Mouse (Mus musculus) C2C12 (cell line): Measurements from ENCODE around the gene Sh3pxd2a. TPM values are rescaled to one million over a fixed set of nuclear protein-coding genes. Genes with fewer than 3 reads are reported as not detected.

Experiments
- H3K27me3 ChIP-seq: one replicate; pipeline ENCODE4 v1.6.1; 2011; ENCODE audit not compliant: control insufficient read depth, insufficient read depth, insufficient read length
- H3K36me3 ChIP-seq: one replicate; pipeline ENCODE4 v1.6.1; 2011; ENCODE audit not compliant: control insufficient read depth, insufficient read depth
- H3K4me3 ChIP-seq: one replicate; pipeline ENCODE4 v1.5.1; 2011; ENCODE audit warnings: mild to moderate bottlenecking, control low read depth; ENCODE audit not compliant: poor library complexity, insufficient read depth, severe bottlenecking
- H3K79me2 ChIP-seq: one replicate; pipeline ENCODE4 v1.6.1; 2011; ENCODE audit not compliant: control insufficient read depth, insufficient read depth
- H3K79me3 ChIP-seq: one replicate; pipeline ENCODE4 v1.6.1; 2011; ENCODE audit warnings: low read depth, control low read depth
- H3ac ChIP-seq: one replicate; pipeline ENCODE3; 2011; ENCODE audit warnings: low read depth; ENCODE audit not compliant: control insufficient read depth, insufficient read length
- CEBPB ChIP-seq: IDR thresholded peaks from one replicate; pipeline ENCODE4 v1.6.1; 2011; ENCODE audit warnings: low read depth, mild to moderate bottlenecking, control low read depth, moderate library complexity
- CTCF ChIP-seq: IDR thresholded peaks from one replicate; pipeline ENCODE4 v1.5.1; 2011; ENCODE audit not compliant: control insufficient read depth, insufficient read depth, insufficient read length
- FOSL1 ChIP-seq: IDR thresholded peaks from one replicate; pipeline ENCODE4 v1.8.0; 2011; ENCODE audit warnings: mild to moderate bottlenecking, low read length; ENCODE audit not compliant: poor library complexity, insufficient read depth, severe bottlenecking
- MAX ChIP-seq: IDR thresholded peaks from one replicate; pipeline ENCODE4 v1.6.1; 2011; ENCODE audit warnings: mild to moderate bottlenecking, control low read depth
- MYOD1 ChIP-seq: IDR thresholded peaks from one replicate; pipeline ENCODE4 v1.6.1; 2011; ENCODE audit warnings: low read depth; ENCODE audit not compliant: control insufficient read depth, insufficient read length
- MYOG ChIP-seq: IDR thresholded peaks from one replicate; pipeline ENCODE4 v1.6.1; 2011; ENCODE audit not compliant: control insufficient read depth, insufficient read length; ENCODE audit errors: extremely low read depth
- USF1 ChIP-seq: IDR thresholded peaks from one replicate; pipeline ENCODE4 v1.6.1; 2011; ENCODE audit warnings: low read depth, mild to moderate bottlenecking, control low read depth, moderate library complexity
- polyA plus RNA-seq: library from polyadenylated mRNA; unstranded; fragments of >200 nt; fragmentation: generic; extraction: Trizol; gene quantifications from one replicate; pipeline ENCODE4 v1.2.1, GENCODE M21; 2012; ENCODE audit warnings: missing spikeins

The Sh3pxd2a gene
- polyA plus RNA-seq, 1 experiment: 22.2 TPM

DNA sequence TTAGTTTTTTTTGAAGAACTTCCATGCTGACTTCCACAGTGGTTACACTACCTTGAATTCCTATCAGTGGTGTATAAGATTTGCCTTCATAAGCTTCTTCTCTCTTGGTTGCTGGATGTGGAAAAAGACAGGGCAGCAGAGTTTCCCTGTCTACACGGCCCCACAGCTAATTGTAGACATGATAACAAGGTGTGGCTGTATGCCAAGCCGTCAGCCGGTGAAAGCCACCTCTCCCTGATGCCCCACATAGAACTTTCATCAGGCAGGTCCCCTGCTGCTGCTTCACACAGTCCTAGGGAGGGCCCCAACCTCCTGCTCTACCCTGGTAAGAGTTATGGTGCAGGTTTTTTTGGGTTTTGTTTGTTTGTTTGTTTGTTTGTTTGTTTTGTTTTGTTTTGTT is 4.5 kb upstream of the Sh3pxd2a start:
- Histone ChIP-seq H3K27me3 (no peaks in the 10 kb centered on the region), H3K79me3 (no peaks in the 10 kb centered on the region), H3ac (no peak overlapping the region), H3K4me3 (no peak overlapping the region), H3K36me3 (no peaks in the 10 kb centered on the region), H3K79me2 (no peaks in the 10 kb centered on the region)
- TF ChIP-seq MYOG: no peak
- no peak for TF ChIP-seq MYOD1
- no peak for TF ChIP-seq CEBPB
- no peak for TF ChIP-seq FOSL1
- TF ChIP-seq MAX: no peak
- TF ChIP-seq USF1: no peak
- no peak for TF ChIP-seq CTCF

DNA sequence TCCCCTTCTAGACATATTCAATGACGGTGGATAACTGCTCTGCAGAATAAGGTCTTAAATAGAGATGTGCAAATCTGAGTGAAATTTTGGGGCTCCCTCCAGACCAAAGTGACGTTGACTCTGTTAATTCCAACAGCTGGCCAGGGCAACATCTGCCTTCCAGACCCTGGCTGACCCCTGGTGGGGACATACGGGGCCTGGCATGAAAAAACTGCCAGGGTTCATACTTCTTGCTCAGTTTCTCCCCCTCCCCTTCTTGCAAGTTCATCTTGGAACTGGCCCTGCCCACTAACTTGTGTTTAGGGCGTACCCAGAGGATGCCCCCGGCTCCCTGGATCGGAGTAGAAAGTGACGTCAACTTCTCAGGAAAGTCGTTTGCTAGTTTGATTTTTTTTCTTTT is 2.6 kb upstream of the Sh3pxd2a start:
- H3K36me3 ChIP-seq: no peaks in the 10 kb centered on the region
- peaks cover 12% of the 10 kb centered on the region for H3K79me2 ChIP-seq
- H3K4me3 ChIP-seq: no peak overlapping the region
- H3K79me3 ChIP-seq: peaks cover 3% of the 10 kb centered on the region
- H3K27me3 ChIP-seq: no peaks in the 10 kb centered on the region
- no peak for TF ChIP-seq MAX
- TF ChIP-seq CEBPB: no peak
- no peak for TF ChIP-seq MYOD1
- TF ChIP-seq MYOG: no peak
- no peak for TF ChIP-seq CTCF
- no peak for TF ChIP-seq USF1
- TF ChIP-seq FOSL1: no peak
- H3ac ChIP-seq: no peak overlapping the region

DNA sequence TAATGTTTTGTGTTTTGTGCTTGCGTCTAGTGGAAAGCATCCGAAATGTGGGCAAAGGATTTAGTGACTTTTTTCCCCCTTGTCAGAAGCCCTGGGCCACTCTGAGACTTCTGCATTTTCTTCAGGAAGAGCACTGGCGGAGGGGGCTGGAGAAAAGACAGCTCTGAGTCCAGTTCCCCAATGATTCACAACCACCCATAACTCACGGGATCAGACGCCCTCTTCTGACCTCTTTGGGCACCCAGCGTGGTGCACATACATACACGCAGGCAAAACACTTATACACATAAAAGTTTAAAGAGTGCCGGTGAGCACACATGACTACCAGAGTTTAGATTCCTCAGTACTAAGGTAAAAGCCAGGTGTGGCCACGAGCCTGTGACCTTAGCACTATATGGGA is 1.3 kb upstream of the Sh3pxd2a start:
- Histone ChIP-seq H3K27me3 (no peaks in the 10 kb centered on the region), H3ac (no peak overlapping the region), H3K4me3 (no peak overlapping the region), H3K79me2 (peaks cover 24% of the 10 kb centered on the region), H3K79me3 (peaks cover 5% of the 10 kb centered on the region), H3K36me3 (no peaks in the 10 kb centered on the region)
- TF ChIP-seq MYOG (no peak), CEBPB (no peak), MAX (no peak), MYOD1 (no peak), CTCF (no peak), FOSL1 (no peak), USF1 (no peak)

DNA sequence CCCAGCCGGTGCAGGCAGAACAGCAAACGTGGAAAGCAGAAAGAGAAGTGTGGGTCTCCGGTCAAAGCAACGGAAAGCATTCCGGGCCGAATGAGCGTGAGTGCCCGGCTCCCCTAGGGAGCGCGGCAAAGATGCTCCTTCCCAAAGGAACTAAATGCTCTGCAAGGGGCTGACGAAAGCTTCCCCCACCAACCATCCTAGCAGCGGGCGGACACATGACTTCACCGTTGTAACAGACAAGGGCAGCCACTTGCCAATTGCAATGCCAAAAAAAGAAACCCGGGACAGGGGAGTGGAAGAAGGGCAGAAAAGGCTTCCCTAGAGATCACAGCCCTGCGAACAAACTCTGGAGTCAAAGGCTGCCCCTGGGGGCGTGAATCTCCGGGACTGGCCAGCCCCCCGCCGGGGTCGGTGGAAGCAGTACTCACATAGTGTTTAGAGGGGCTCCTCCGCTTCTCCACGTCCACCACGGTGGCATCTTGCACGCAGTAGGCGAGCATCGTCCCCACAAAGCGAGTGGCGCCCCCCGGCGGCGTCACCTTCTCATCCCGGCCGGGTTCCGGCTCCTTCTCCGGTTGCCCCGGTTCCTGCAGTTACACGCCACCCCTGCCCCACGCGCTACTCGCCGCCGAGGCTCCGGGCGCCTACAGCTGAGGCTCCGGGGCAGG is 431 bp downstream of the Sh3pxd2a start:
- Histone ChIP-seq H3K79me3 (peaks cover 5% of the 10 kb centered on the region), H3K79me2 (peaks cover 26% of the 10 kb centered on the region), H3K4me3 (peak overlapping the region; percentile 63), H3K27me3 (no peaks in the 10 kb centered on the region), H3ac (peak overlapping the region; percentile 92), H3K36me3 (no peaks in the 10 kb centered on the region)
- peak; percentile 89 for TF ChIP-seq CTCF
- TF ChIP-seq USF1: no peak
- no peak for TF ChIP-seq MYOG
- no peak for TF ChIP-seq MYOD1
- TF ChIP-seq FOSL1: no peak
- TF ChIP-seq MAX: no peak

DNA sequence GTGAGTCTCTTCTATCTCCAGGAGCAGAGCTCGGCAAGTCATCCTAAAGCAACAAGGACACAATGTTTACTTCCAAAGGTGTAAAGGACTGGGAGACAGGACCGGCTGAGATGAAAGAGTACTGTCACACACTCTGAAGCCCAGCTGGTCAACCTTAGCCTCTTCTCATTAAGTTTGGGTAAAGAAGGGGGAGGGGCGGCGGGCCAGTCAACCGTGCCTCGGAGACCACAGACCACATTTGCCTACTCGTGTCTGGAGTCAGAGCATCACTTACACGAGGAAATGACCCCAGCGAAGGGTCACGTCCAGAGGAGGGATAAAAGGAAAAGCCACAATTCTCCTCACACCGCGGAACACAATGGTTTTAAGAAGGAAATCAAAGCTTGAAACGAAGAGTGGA is 995 bp downstream of the Sh3pxd2a start:
- Histone ChIP-seq H3K79me2 (peaks cover 26% of the 10 kb centered on the region), H3K79me3 (peaks cover 5% of the 10 kb centered on the region), H3K36me3 (no peaks in the 10 kb centered on the region), H3K4me3 (peak overlapping the region; percentile 63), H3K27me3 (no peaks in the 10 kb centered on the region), H3ac (peak overlapping the region; percentile 92)
- no peak for TF ChIP-seq USF1
- no peak for TF ChIP-seq MAX
- no peak for TF ChIP-seq MYOD1
- TF ChIP-seq CTCF: no peak
- TF ChIP-seq FOSL1: no peak
- no peak for TF ChIP-seq MYOG
- TF ChIP-seq CEBPB: no peak

DNA sequence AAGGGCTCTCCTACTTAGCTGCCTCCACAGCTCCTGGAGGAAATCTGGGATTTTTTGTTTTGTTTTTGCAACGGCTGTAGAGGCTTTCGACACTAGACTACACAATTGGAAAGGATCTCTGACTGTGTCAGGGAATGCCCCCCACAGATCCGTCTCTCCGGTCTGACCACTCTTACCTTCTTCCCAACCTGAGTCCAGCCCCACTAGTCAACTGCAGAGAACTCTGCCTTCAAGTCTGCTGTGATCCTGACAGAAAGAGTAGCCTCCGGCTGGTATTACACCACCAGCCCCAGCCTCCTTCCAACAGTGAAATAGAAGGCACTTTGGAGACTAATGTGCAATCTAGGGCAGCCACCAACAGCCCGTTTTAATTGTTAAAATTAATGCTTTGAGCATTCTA is 1.5 kb downstream of the Sh3pxd2a start:
- Histone ChIP-seq H3ac (no peak overlapping the region), H3K36me3 (no peaks in the 10 kb centered on the region), H3K27me3 (no peaks in the 10 kb centered on the region), H3K4me3 (no peak overlapping the region), H3K79me2 (peaks cover 29% of the 10 kb centered on the region), H3K79me3 (peaks cover 5% of the 10 kb centered on the region)
- no peak for TF ChIP-seq MAX
- no peak for TF ChIP-seq USF1
